Mouse (Mus musculus) embryo, embryonic 10 days (tissue): ENCODE data around the gene Fbxo47.

ENCODE experiments used
- DNase-seq: peaks from one replicate; pipeline ENCODE4 v3.0.0-alpha.2; 2015; ENCODE audit warnings: low spot score

Fbxo47 gene

DNA sequence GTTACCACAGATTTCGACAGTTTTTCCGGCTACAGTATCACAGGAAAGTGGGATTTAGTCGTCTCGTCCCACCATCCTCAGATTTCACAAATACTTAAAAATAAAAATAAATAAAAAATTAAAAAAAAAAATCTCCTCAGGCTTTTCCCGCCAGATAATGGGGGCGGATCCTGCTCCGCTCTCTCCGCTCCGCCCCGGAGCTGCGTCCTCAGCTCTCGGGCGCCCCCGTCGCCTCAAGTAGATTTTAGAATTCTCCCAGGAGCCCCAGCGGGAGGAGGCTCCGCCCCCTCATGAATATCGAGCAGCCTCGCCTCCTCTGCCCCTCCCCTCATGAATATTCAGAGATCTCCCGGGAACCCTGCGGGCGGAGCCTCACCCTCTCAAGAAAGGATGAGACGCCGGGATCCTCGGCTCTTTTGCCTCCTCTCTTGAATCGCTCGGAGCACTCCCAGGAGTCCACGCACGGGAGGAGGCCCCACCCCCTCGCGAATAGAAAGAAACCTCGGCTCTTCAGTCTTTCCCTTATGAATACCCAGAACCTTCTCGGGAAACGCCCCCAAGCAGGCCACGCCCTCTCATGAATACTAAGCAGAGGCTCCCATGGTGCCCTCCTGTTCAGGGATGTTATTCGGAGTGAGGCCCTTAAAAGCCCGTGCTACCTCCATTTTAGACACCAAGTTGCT is at the start of gene Fbxo47:
Gene Fbxo47 (minus strand): TSS at position 237 of the 683 bp plus-strand sequence.
- DNase-seq, result peak; percentile 96

- DNase-seq, result no peak
These were observed 49.6 kb upstream of the Fbxo47 start for GRCm38 (mm10) chr11:97933553-97933952.

GRCm38 (mm10) chr11:97928905-97929304 is 45.0 kb upstream of the Fbxo47 start:
- no peak for DNase-seq

DNA sequence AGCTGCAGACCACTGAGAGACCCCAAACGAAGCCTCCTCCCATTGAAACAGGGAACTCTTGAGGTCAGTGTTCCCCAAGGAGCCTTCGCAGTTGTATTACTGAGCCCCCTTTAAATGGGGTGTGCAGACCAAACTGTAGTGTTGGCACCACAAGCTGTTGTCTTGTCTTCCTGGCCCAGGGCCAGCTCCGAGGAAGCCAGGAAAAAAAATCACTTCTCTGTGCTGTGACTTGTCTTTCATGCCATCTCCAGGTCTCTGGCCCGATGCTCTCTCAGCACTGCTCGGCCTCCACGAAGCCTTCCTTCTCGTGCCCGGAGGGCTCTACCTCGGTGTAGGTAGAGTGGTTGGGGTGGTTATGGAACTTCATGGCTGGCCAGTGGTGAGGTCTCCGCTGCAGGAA is 40.3 kb upstream of the Fbxo47 start:
- DNase-seq, result no peak

DNA sequence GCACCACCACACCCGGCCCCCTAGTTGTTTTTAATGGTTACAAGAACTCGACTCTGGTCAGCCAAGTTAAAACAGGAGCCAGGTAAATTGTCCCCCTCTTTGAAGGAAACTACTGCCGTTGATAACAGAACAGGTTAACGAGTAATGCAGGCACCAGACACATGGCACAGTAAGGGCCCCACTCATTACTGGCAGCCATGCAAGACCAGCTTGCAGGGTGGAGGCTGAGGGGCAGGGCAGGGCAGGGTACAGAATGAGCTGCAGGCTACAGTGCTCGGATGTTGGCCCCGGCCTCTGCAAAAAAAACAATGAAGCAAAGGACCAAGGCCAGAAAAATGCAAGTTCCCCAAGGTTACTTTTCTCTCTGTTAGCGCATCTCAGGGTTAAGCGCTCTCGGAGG is 39.7 kb upstream of the Fbxo47 start:
- no peak for DNase-seq

GRCm38 (mm10) chr11:97915974-97916503 is 32.1 kb upstream of the Fbxo47 start:
- no peak for DNase-seq

DNA sequence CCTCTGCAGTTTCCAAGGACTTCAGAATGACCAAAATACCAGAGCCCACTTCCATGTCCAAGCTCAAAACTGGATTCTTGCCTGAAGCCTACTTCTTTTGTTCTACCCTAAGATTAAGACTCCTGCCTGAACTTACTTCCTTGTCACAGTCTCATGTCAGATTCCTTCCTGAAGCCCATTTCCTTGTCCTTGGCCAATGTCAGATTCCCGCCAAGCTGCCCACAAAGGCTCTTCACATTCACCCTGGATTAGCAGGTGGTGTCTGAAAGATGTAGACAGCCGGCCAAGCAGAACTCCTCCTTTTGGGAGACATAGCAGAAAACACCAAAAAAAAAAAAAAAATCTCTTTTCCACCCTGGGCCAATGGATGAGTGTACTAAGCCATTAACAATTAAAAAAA is 31.5 kb upstream of the Fbxo47 start:
- DNase-seq, result no peak

DNA sequence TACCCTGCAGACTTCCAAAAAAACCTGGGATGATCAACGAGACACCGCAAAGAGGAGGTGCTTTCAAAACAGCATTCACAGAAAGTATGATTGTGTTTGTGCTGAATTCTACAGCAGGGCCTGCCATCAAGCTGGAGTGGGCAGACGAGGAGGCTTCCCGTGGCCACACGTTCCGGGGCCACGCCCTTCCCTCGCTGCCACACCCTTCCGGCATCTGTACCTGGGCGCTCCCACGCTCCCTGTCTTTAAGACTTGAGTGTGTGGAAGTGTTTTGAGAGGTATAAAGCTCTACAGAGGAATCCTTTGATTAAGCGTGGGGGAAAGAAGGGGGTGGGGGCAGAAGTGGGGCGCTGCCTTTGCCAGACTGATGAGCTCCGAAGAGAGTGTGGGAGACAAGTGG is 29.2 kb upstream of the Fbxo47 start:
- no peak for DNase-seq

- DNase-seq, result no peak
These were observed 24.8 kb upstream of the Fbxo47 start for GRCm38 (mm10) chr11:97908634-97909348.

DNA sequence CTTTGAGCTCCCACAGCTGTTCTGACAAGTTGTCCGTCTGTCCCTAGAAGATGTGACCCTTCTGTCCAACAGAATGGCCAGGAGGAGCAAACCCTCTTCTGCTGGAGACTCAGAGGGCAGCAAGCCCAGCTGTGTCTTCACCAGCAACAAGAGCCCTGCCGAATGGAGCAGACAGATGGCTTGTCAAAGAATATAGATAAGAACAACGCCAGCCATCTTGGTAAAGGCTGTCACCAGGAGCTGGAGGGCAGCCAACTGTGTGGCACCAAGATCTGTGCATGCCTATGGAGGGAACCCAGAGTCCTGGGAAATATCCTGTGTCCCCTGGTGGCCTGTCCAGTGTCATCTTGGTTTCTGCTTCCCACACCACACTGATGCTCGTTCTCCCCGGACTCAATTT is 24.0 kb upstream of the Fbxo47 start:
- no peak for DNase-seq

DNA sequence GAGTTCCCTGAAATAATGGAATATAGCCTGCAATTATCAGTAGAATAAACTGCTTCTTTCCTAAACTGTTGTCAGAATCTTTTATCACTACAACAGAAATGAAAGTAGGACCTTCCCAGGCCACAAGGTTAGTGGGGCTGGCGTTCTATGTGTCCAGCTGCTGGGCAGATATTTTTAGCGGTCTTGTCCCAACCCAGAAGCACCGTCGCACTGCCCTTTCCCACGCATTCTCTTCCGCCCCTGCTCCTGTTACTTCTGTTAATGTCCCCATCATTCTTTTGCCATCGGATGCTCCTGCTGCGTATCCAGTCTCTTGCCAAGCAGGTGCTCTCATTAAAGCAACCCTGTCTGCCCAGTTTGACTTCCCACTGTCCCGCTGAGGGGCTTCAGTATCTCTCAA is 23.0 kb upstream of the Fbxo47 start:
- DNase-seq, result no peak

GRCm38 (mm10) chr11:97905941-97906340 is 22.0 kb upstream of the Fbxo47 start:
- DNase-seq, result no peak

- DNase-seq, result no peak
These were observed 21.6 kb upstream of the Fbxo47 start for GRCm38 (mm10) chr11:97905540-97905939.

DNA sequence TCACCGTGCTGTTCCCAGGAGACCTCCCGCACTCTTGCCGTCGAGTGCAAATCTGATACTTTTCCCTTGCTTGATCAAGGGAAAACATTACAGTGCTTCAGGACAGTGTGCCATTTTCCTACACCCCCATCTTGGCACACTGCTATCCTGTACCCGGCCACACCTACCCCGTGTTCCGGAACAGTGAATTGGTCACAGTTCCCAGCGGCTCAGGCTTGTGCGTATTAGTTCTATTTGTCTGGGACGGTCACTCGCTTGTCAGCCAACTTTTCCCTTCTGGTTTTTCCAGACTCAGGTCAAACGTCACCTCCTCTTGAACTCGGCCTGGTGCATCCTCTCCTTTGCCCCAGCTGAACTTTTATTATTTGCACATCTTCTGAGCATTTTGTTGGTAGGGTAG is 20.8 kb upstream of the Fbxo47 start:
- DNase-seq, result no peak

DNA sequence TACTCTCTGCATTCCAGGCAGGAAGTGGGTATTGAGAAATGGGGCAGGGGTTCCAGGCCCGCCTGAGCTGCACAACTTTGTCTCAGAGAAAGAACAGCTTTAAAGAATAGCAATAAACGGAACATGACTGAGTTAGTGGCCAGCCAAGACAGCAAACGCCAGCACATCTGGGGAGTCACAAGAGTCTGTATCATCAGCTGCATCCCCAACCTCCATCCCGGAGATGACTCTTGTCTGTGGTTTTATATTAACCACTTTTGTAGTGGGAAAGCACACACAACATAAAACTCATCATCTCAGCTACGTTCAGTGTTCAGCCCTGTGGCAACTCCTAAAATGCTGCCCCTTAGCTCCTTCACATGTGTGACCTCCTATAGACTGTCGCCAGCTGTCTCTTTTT is 17.9 kb upstream of the Fbxo47 start:
- no peak for DNase-seq

DNA sequence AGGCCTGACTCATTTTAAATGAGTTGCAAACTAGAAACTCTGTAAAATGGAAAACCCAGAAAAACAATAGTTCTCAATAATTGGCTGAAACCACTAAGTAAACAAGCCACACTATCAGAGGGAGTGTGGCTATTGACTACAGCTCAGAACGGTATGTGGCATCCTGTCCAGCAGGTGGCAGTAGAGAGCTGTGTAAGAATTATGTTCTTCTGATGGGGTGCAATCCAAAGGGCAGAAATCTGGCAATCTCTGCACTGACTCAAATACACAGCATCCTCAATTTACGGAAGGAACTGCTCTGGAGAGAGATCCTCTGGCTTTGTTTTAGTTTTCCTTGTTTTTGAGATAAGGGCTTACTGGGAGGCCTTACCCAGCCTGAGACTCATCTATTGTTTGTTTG is 15.9 kb upstream of the Fbxo47 start:
- peak; percentile 93 for DNase-seq

DNA sequence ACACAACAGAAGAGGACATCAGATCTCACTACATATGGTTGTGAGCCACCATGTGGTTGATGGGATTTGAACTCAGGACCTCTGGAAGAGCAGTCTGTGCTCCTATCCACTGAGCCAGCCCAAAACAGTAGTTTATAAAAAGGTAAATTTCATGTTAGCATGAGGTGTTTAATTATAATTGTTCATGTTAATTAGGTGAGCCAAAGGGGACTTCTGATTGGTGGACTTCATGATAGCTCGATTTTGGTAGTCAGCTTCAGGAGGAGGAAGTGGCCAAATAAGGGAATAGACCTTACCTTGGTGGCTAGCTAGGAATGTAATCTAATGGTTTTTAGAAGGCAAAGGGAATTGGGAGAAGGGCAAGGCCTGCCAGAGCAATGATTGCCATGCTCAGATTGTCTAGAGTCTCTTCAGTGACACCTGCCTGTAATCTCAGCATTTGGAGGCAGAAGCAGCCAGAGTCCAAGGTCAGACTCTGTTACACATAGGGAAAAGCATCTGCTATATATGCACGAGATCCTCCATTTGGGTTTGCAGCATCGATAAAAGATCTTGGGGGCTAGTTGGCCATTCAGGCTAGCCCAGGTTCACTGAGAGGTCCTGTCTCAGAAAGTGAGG is 13.7 kb upstream of the Fbxo47 start:
- no peak for DNase-seq

GRCm38 (mm10) chr11:97896655-97897054 is 12.7 kb upstream of the Fbxo47 start:
- DNase-seq, result no peak

GRCm38 (mm10) chr11:97891821-97892220 is 7.9 kb upstream of the Fbxo47 start:
- DNase-seq, result no peak

- no peak for DNase-seq
These were observed 1.5 kb upstream of the Fbxo47 start for GRCm38 (mm10) chr11:97885296-97885915.

- DNase-seq, result no peak
These were observed 739 bp upstream of the Fbxo47 start for GRCm38 (mm10) chr11:97884601-97885185.

GRCm38 (mm10) chr11:97883542-97883917 is 424 bp downstream of the Fbxo47 start:
- DNase-seq, result peak; percentile 81
